Mouse (Mus musculus) liver, postnatal 0 days (tissue): ENCODE data around the gene Ost4.

Source experiments
- CTCF ChIP-seq: sonication (generic); IDR thresholded peaks from 2 replicates; pipeline ENCODE4 v1.5.1; 2016; ENCODE audit warnings: antibody characterized with exemption, low read depth
- EP300 ChIP-seq: IDR thresholded peaks from 2 replicates; pipeline ENCODE4 v1.6.1; 2016; ENCODE audit warnings: antibody characterized with exemption, low read depth, mild to moderate bottlenecking

GRCm38 (mm10) chr5:30913060-30913841, 5.7 kb upstream of the Ost4 start, which contains the start of gene Emilin1:
- TF ChIP-seq CTCF (no peak), EP300 (no peak)
